Mouse (Mus musculus) E14TG2a.4 (cell line): Measurements from ENCODE around the gene Gm49336.

Experiments
- CTCF ChIP-seq: conservative IDR thresholded peaks from 2 replicates; pipeline ENCODE4 v1.5.1; 2014; ENCODE audit warnings: low read length
- NANOG ChIP-seq: IDR thresholded peaks from 2 replicates; pipeline ENCODE4 v1.6.1; 2014; ENCODE audit warnings: borderline replicate concordance, low read length, mixed read lengths
- POU5F1 ChIP-seq: IDR thresholded peaks from 2 replicates; pipeline ENCODE4 v1.6.1; 2014; ENCODE audit warnings: low read length, borderline replicate concordance

GRCm38 (mm10) chr14:60254774-60255173 is 3.5 kb upstream of the Gm49336 start:
- TF ChIP-seq CTCF (no peak), NANOG (no peak), POU5F1 (no peak)
